Mouse (Mus musculus) cerebellum, adult 2 months (tissue): ENCODE results near the gene Haus4.

ENCODE experiments used
- CTCF ChIP-seq: fragments of 200-500 bp; IDR thresholded peaks from 2 replicates; pipeline ENCODE4 v1.5.1; 2011; ENCODE audit warnings: low read depth, mild to moderate bottlenecking, control low read depth, low read length, moderate library complexity, borderline replicate concordance; ENCODE audit not compliant: insufficient read depth
- POLR2A ChIP-seq: fragments of 200-500 bp; IDR thresholded peaks from 2 replicates; pipeline ENCODE4 v1.6.1; 2011; ENCODE audit warnings: low read length, control low read depth, borderline replicate concordance; ENCODE audit not compliant: insufficient read depth

DNA sequence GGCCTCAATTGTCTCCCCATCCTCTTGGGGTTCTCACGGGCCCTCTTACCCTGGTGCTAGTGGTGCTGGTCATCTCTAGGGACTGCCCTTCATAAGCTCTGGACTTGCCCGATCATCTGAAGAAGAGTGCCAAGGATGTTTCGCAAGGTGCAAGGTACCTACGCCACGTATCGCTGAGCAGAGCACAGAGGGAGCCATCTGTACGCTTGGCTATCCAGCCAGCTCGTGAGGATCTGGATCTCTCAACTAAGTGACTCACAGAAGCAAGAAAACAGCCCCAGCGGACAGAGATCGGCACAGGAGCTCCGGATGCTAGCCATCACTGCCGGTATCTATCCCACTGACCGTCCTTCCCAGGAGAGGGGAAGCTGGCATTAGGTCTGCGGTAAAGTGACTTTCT is 57.7 kb downstream of the Haus4 start:
- TF ChIP-seq CTCF (no peak), POLR2A (no peak)
